Mouse (Mus musculus) cortical plate, adult 2 months (tissue): ENCODE data around the gene Ppp2r2c.
"Not testable (repeated sequence)": the region's sequence is repeated elsewhere in the genome, so short reads cannot be mapped to it uniquely, and the experiment has no call there.

ENCODE experiments used
- CTCF ChIP-seq: fragments of 200-500 bp; IDR thresholded peaks from 2 replicates; pipeline ENCODE4 v1.5.1; 2011; ENCODE audit warnings: mild to moderate bottlenecking, control low read depth, low read length; ENCODE audit not compliant: insufficient read depth; ENCODE audit errors: extremely low read depth
- POLR2A ChIP-seq: fragments of 200-500 bp; IDR thresholded peaks from 2 replicates; pipeline ENCODE4 v1.6.1; 2011; ENCODE audit warnings: mild to moderate bottlenecking, low read length, control low read depth; ENCODE audit not compliant: insufficient read depth; ENCODE audit errors: extremely low read depth

GRCm38 (mm10) chr5:36938991-36939390 is 70.7 kb downstream of the Ppp2r2c start:
- TF ChIP-seq POLR2A, CTCF: not testable (repeated sequence)
